Mouse (Mus musculus): ENCODE measurements around the gene Mrpl16. TPM values are rescaled to one million over a fixed set of nuclear protein-coding genes. Genes with fewer than 3 reads are reported as not detected.

The Mrpl16 gene
- total and polyA plus RNA-seq, 3 experiments = 46.8 to 58.3 TPM; not detected in 1

DNA sequence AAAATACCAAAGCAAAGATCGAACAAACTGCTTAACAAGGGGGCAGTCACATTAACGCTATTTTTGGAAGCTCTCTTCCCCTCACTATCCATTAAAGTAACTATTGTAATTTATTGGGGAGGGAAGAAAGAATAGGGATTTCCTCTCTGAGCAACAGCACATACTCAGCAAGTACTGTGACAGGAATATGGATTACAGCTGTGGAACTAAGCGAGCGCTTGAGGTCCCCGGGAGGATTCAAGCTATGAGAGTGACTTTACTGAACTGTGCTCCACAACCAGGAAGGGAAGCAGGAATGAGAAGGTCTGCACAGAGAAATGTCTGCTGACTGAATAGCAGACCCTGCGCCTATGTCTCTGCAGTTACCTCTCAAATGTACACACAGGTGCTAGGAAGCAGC lies 18.7 kb downstream of the Mrpl16 start:
- no peak for TF ChIP-seq CHD2 (IDR thresholded peaks at IDR 0.05; ENCODE audit: low read length)
- TF ChIP-seq RCOR1 (IDR thresholded peaks at IDR 0.05; ENCODE audit: low read depth, low read length) = no peak
- no peak for TF ChIP-seq E2F4 (IDR thresholded peaks at IDR 0.05; ENCODE audit: borderline replicate concordance, low read depth, low read length)
- no peak for TF ChIP-seq EP300 (IDR thresholded peaks at IDR 0.05; ENCODE audit: low read depth in 1 of 2, low read length in 2 of 2)
- TF ChIP-seq TBP (IDR thresholded peaks at IDR 0.05; ENCODE audit: low read depth, low read length) = no peak
- no peak for TF ChIP-seq RAD21 (IDR thresholded peaks at IDR 0.05; ENCODE audit: low read depth, low read length)
- no peak for TF ChIP-seq CHD1 (IDR thresholded peaks at IDR 0.05; ENCODE audit: low read depth, low read length)
- TF ChIP-seq GABPA (IDR thresholded peaks at IDR 0.05; ENCODE audit: low read depth, low read length) = no peak
- TF ChIP-seq MAFK (IDR thresholded peaks at IDR 0.05; ENCODE audit: borderline replicate concordance, low read depth, low read length) = no peak
- TF ChIP-seq USF1 (IDR thresholded peaks at IDR 0.05; ENCODE audit: low read depth, low read length) = no peak
- TF ChIP-seq KAT2A (conservative IDR thresholded peaks at IDR 0.05; ENCODE audit: low read depth, low read length) = no peak
- no peak for TF ChIP-seq TAL1 (IDR thresholded peaks at IDR 0.05; ENCODE audit: low read length)
- TF ChIP-seq BHLHE40 (IDR thresholded peaks at IDR 0.05; ENCODE audit: borderline replicate concordance, low read depth, low read length) = no peak
- TF ChIP-seq MYB (IDR thresholded peaks at IDR 0.05; ENCODE audit: low read depth, low read length) = no peak
- no peak for TF ChIP-seq ZC3H11A (IDR thresholded peaks at IDR 0.05; ENCODE audit: low read depth, low read length)
- no peak for TF ChIP-seq ZMIZ1 (IDR thresholded peaks at IDR 0.05; ENCODE audit: low read depth, low read length)
- H3K79me2 ChIP-seq (ENCODE audit: control insufficient read depth, insufficient read depth, low read length, poor library complexity) = no peaks in the 10 kb centered on the region
- no peak overlapping the region for H3K9ac ChIP-seq (ENCODE audit: control insufficient read depth, low read depth, low read length, poor library complexity, severe bottlenecking)
- no peak for DNase-seq (ENCODE audit: low read depth, low spot score)
- no peak overlapping the region for H3K27ac ChIP-seq (ENCODE audit: control insufficient read depth, low read depth, low read length)
- no peaks in the 10 kb centered on the region for H3K4me1 ChIP-seq (ENCODE audit: control insufficient read depth in 1 of 2, insufficient read depth in 2 of 2, low read length in 2 of 2)
- H3K36me3 ChIP-seq (ENCODE audit: control insufficient read depth in 1 of 2, insufficient read depth in 2 of 2, low read length in 2 of 2) = no peaks in the 10 kb centered on the region
- peaks cover 2 to 4% of the 10 kb centered on the region in 2 experiments; a peak in 2 of 4 replicates for H3K27me3 ChIP-seq (ENCODE audit: control insufficient read depth in 1 of 2, insufficient read depth in 2 of 2, low read length in 2 of 2)
- H3K4me3 ChIP-seq (ENCODE audit: control insufficient read depth in 1 of 2, insufficient read depth in 1 of 2, low read depth in 2 of 2, low read length in 2 of 2) = no peak overlapping the region
- H3K9me3 ChIP-seq (replicated peaks; ENCODE audit: insufficient read depth, low read length) = no peaks in the 10 kb centered on the region

DNA sequence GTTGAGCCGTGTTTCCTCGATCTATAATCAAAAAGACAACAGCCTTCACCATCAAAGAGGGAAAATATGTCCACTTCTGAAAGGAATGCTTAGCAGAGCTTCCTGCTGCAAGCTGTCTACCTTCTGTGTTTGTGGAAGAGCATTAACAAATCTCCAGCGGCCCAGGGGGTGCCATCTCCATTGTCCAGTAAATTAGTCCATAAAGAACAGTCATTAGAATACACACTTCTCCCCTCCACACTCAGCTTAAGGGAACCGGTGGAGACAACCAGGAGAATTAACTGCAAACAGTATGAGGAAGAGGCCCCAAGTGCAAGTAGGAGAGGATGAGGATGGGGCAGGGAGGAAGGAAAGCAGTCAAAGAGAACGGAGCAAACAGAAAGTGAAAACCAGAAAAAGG lies 21.6 kb downstream of the Mrpl16 start:
- 0 out of 4 replicates have a peak, but pooled peaks cover 0 to 2% of the 10 kb centered on the region in 2 experiments for H3K27me3 ChIP-seq (ENCODE audit: control insufficient read depth in 1 of 2, insufficient read depth in 2 of 2, low read length in 2 of 2)
- H3K9me3 ChIP-seq (replicated peaks; ENCODE audit: insufficient read depth, low read length) = no peaks in the 10 kb centered on the region
- H3K27ac ChIP-seq (ENCODE audit: control insufficient read depth, low read depth, low read length) = no peak overlapping the region
- no peak for DNase-seq (ENCODE audit: low read depth, low spot score)
- no peak overlapping the region for H3K9ac ChIP-seq (ENCODE audit: control insufficient read depth, low read depth, low read length, poor library complexity, severe bottlenecking)
- TF ChIP-seq GABPA (IDR thresholded peaks at IDR 0.05; ENCODE audit: low read depth, low read length) (no peak), ETS1 (IDR thresholded peaks at IDR 0.05; ENCODE audit: low read depth, low read length) (no peak), MAFK (IDR thresholded peaks at IDR 0.05; ENCODE audit: borderline replicate concordance, low read depth, low read length) (no peak), ZNF384 (IDR thresholded peaks at IDR 0.05; ENCODE audit: low read depth, low read length) (no peak), SIN3A (IDR thresholded peaks at IDR 0.05; ENCODE audit: low read length) (no peak), NELFE (IDR thresholded peaks at IDR 0.05; ENCODE audit: low read depth, low read length) (no peak), ELF1 (IDR thresholded peaks at IDR 0.05; ENCODE audit: low read depth, low read length) (no peak), MXI1 (IDR thresholded peaks at IDR 0.05; ENCODE audit: low read depth, low read length) (no peak), POLR2AphosphoS2 (IDR thresholded peaks at IDR 0.05; ENCODE audit: low read length) (no peak), MAX (IDR thresholded peaks at IDR 0.05; ENCODE audit: low read length) (no peak), RCOR1 (IDR thresholded peaks at IDR 0.05; ENCODE audit: low read depth, low read length) (no peak), USF1 (IDR thresholded peaks at IDR 0.05; ENCODE audit: low read depth, low read length) (no peak), CHD2 (IDR thresholded peaks at IDR 0.05; ENCODE audit: low read length) (no peak), ZC3H11A (IDR thresholded peaks at IDR 0.05; ENCODE audit: low read depth, low read length) (no peak), UBTF (IDR thresholded peaks at IDR 0.05; ENCODE audit: borderline replicate concordance, insufficient read depth, low read depth, low read length) (no peak)
- H3K36me3 ChIP-seq (ENCODE audit: control insufficient read depth in 1 of 2, insufficient read depth in 2 of 2, low read length in 2 of 2) = no peaks in the 10 kb centered on the region
- no peaks in the 10 kb centered on the region for H3K79me2 ChIP-seq (ENCODE audit: control insufficient read depth, insufficient read depth, low read length, poor library complexity)
- H3K4me3 ChIP-seq (ENCODE audit: control insufficient read depth in 1 of 2, insufficient read depth in 1 of 2, low read depth in 2 of 2, low read length in 2 of 2) = no peak overlapping the region
- H3K4me1 ChIP-seq (ENCODE audit: control insufficient read depth in 1 of 2, insufficient read depth in 2 of 2, low read length in 2 of 2) = no peaks in the 10 kb centered on the region
